Mouse (Mus musculus) ES-Bruce4 (cell line): ENCODE data around the gene Mst1.

ENCODE experiments used
- CTCF ChIP-seq: IDR thresholded peaks from one replicate; pipeline ENCODE4 v1.8.1; 2011; ENCODE audit warnings: low read depth, low read length
- EP300 ChIP-seq: IDR thresholded peaks from 2 replicates; pipeline ENCODE4 v1.6.1; 2011; ENCODE audit warnings: low read depth, low read length; ENCODE audit not compliant: insufficient read depth
- POLR2A ChIP-seq: IDR thresholded peaks from one replicate; pipeline ENCODE4 v1.8.1; 2011; ENCODE audit warnings: low read length; ENCODE audit not compliant: insufficient read depth

- TF ChIP-seq POLR2A (no peak), CTCF (no peak), EP300 (no peak)
Measured at GRCm38 (mm10) chr9:108132373-108132772, 52.1 kb downstream of the Mst1 start.
